Mouse (Mus musculus): ENCODE data around the gene Myo1e.

Gene Myo1e

DNA sequence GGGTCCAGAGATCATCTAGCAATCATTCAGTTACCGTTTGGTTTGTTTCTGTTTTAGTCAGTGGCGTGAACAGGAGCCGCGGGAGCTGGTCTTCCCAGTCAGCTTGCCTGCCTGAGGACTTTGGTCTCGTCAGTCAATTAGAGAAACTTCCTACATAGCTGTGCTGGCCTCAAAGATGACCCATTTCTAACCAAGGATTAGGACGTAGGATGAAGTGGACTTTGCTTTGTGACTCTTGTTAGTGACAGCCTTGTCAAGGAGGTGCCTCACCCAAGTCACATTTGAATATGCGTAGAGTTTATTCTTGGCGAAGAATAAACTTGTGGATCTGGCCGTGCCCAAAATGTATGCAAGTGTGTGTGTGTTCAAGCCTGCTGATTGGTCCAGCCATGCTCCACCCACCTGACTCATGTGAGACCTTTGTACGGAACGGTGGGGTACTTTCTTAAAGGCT, 70.4 kb downstream of the Myo1e start:
- peak; percentile 80 for DNase-seq (ENCODE audit: low read depth, low spot score)

GRCm38 (mm10) chr9:70281407-70281806, 74.3 kb downstream of the Myo1e start:
- DNase-seq (ENCODE audit: low read depth, low spot score), result no peak

- DNase-seq (ENCODE audit: low read depth, low spot score), result no peak
These were observed 75.0 kb downstream of the Myo1e start for GRCm38 (mm10) chr9:70282107-70282506.

- peak; percentile 90 for DNase-seq (ENCODE audit: low read depth, low spot score)
These were observed 76.0 kb downstream of the Myo1e start for GRCm38 (mm10) chr9:70283151-70283550.

DNA sequence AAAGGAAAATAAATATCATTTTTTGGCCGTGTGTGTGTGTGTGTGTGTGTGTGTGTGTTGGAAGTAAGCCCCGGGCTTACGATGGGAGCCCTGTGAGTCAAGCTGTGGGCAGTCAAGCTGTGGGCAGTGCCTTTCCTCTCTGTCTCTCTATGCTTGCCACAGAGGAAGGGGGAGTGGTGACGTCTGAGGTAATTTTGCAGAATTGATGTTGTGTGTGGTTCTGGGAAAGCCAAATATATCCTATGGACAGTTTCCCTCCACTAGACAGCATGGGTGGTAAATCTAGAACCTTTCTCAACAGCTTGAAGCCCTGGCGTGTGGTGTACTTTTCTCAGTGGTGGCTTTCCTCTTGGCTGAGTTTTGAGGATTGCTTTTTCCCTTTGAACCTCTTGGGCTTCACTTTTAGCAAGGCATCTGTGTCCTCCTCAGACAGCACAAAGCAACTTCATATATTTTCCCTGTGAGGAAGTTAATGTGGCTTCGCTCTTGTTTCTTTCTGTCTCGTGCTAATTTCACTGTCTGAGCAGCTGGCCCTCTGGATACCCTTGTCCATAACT, 77.5 kb downstream of the Myo1e start:
- no peak for DNase-seq (ENCODE audit: low read depth, low spot score)

- no peak for DNase-seq (ENCODE audit: low read depth, low spot score)
These were observed 83.6 kb downstream of the Myo1e start for GRCm38 (mm10) chr9:70290785-70291184.

- no peak for DNase-seq (ENCODE audit: low read depth, low spot score)
These were observed 89.8 kb downstream of the Myo1e start for GRCm38 (mm10) chr9:70296916-70297315.

DNA sequence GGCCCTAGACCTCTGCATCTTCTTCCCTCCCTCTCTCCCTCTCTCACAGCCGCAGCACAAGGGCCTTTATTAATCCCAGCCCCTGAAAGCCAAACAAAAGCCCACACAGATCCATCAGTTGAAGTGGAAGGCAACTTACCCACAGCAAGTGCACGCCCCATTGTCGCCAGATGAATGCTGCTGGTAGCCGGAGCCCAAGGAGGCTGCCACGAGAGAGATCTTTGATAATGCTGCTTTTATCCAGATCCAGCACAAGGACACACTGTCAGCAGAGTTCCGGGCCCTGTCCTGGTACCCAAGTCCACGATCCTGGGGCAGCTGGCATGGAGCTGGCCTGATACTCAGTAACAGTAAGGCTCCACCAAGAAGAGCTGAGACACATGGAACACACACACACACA, 91.1 kb downstream of the Myo1e start:
- DNase-seq (ENCODE audit: low read depth, low spot score), result no peak

GRCm38 (mm10) chr9:70300705-70301104, 93.6 kb downstream of the Myo1e start:
- DNase-seq (ENCODE audit: low read depth, low spot score), result peak; percentile 29

DNA sequence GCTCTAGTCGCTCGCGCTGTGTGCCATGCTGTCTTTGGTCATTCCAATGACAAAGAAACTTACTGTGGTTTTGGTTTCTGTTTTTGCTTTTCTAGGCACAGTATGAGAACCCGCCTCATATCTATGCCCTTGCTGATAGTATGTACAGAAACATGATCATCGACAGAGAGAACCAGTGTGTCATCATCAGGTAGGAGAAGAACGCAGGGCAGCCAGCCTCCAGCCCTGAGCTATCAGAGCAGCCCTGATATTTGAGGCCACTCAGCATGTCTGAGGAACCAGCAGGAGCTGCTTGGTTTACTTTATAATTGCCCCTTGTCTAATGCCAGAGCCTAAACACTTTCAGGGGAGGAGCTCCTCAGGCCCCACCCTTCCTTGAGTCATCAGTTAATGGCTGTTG, 94.4 kb downstream of the Myo1e start:
- DNase-seq (ENCODE audit: low read depth, low spot score), result peak; percentile 17

DNA sequence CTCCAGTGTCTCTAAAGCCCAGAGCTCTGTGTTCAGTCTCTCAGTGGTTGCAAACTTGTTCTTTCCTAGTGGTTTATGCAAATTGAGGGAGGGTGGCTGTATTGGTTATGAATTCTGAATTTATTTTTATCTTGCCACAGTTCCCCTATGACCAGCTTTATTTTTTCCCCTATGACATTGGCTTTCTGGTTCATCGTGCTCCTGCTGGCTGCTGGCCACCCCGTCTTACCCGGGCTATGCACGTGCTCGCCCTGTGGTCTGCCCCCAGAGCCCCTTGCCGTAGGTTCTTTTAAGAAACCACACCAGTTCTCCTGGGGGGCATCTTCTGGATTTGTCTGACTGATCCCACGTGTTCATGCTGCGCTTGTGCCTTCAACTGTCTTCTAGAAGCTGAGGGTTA, 97.8 kb downstream of the Myo1e start:
- no peak for DNase-seq (ENCODE audit: low read depth, low spot score)

GRCm38 (mm10) chr9:70310046-70310445, 102.9 kb downstream of the Myo1e start:
- no peak for DNase-seq (ENCODE audit: low read depth, low spot score)

DNA sequence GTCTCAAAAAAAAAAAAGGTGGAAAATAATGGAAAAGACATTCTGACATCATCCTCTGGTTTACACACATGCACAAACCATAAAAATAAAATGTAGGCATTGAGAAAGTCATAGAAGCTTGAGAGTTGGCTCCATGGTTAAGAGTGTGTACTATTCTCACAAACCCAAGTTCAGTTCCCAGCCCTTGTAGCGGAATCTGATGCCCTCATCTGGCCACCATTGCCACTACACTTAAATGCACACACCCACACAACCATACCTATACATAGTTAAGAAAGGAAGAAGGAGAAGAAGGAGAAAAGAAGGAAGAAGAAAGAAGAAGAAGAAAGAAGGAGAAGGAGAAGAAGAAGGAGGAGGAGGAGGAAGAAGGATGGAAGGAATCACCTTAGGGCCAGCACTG, 106.9 kb downstream of the Myo1e start:
- peak; percentile 34 for DNase-seq (ENCODE audit: low read depth, low spot score)

GRCm38 (mm10) chr9:70315130-70315529, 108.0 kb downstream of the Myo1e start:
- no peak for DNase-seq (ENCODE audit: low read depth, low spot score)

GRCm38 (mm10) chr9:70318601-70319000, 111.5 kb downstream of the Myo1e start:
- no peak for DNase-seq (ENCODE audit: low read depth, low spot score)

- no peak for DNase-seq (ENCODE audit: low read depth, low spot score)
These were observed 117.2 kb downstream of the Myo1e start for GRCm38 (mm10) chr9:70324336-70324735.

GRCm38 (mm10) chr9:70325880-70326595, 118.9 kb downstream of the Myo1e start:
- no peak for DNase-seq (ENCODE audit: low read depth, low spot score)

- no peak for DNase-seq (ENCODE audit: low read depth, low spot score)
These were observed 121.2 kb downstream of the Myo1e start for GRCm38 (mm10) chr9:70328193-70328841.

DNA sequence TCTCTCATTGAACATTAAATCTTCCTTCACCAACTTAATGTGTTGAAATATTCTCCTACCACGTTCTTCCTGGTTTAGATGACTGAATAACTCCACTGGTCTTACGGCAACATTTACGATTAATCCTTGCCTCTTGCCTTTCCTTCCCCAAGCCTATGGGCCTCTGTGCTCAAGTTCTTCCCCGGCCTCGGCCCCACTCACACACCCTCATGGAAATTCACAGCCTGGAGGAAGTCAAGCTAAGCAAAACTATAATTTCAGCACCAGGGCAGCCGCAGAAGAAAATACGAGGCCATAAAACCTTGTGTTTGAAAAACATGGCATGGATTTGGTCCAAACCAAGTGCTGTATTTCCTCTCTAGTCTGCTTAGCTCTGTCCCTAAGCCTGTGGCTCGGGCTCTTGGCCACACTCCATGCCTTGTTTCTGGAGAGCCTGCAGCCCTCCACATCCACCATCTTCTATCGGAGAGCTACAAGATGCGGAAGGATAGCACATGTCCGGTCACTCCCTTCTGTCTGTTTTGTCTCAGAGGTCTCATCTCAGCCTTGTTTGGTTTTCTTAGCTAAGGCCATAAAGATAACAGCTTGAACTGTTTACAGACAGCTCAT, 124.7 kb downstream of the Myo1e start:
- DNase-seq (ENCODE audit: low read depth, low spot score), result no peak

DNA sequence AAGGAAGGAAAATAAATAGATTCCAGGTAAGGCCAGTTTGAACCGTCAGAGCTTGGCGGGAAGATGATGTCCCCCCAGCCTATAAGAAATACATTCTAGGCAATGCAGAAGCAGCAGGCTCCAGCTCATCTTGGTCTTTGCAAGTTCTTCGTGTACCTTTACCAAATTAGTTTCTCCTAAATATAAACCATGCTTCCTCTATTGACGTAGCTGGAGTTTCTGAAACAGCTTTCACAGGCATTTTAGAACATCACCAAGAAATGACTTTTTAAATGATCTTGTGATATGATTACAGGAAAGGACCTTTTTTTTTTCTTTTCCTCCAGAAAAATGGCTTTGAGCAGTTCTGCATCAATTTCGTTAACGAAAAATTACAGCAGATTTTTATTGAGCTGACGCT, 131.2 kb downstream of the Myo1e start:
- no peak for DNase-seq (ENCODE audit: low read depth, low spot score)

GRCm38 (mm10) chr9:70338894-70339293, 131.7 kb downstream of the Myo1e start:
- DNase-seq (ENCODE audit: low read depth, low spot score), result no peak

DNA sequence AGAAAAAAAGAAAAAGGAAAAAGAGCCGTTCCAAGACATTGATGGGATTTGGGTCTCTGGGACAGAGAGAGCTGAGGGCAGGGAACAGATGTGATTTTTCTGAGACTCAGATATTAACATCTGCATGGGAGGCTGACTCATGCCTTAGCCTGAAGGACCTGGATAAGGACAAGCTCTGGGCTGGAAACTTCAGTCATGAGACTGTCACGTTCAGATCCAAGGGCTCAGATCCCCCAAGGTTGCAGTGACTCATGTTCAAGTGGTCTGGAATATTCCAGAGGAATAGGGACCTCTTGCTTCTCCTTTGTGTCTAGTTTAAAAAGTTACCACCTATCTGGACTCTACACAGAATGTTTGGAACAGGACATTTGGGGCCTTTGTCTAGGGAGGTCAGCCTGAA, 142.1 kb downstream of the Myo1e start:
- no peak for DNase-seq (ENCODE audit: low read depth, low spot score)
